Mouse (Mus musculus): Measurements from ENCODE around the gene Atg5.

The Atg5 gene

DNA sequence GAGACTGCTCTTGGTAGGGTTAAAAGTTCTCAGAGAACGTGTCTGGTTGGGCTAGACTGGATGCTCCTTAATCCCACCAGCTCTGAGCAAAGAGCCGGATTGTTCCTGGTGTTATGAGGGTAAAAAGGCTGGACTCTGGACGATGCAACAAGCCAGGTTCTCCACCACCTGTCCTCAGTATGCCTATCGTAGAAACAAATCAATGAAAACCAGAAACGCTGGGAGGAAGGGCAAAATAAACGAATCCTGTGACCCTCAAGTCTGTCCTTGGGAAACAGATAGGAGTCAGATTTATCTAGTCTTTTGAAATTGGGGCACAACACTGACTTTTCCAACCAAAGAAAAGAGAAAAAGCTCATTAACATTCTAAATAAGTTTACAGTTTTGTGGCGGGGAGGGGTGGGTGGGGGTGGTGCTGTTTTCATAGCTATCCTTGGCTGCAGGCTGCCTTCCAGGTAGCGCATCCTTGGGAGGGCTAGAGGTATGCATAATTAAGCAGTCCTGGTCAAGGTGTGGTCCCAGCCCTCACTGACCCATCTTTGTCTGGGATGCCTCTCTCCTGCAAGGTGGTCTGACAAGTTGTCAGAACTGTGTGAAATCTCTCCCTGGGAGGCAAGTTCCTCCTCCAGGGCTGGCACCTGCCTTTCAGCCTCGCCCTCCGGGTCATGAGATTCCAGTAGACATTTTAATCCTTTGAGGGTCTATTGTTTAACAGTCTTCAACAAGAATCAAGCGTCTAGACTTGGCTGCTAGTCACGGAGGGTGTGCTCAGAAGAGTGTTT is 123.5 kb downstream of the Atg5 start:
- no peak for DNase-seq (ENCODE audit: low spot score)

DNA sequence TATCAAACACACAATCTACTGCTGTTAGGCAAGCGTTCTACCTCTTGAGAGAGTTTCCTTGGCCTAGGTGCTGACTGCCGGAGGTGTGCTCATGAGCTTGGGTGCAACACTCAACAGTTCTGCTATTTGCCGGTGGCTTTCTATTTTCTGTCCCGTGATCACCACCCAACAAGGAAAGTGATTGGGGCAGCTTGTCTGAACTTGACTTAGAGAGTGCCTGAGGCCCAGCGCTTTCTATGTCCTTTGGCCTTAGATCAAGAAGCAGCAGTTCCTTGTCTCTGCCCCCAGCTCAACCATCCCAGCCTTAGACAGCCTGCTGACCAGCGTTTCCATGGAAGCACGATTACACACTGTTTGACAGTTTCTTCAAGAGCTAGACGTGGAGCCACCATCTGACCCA is 124.7 kb downstream of the Atg5 start:
- no peak for DNase-seq (ENCODE audit: low spot score)

DNA sequence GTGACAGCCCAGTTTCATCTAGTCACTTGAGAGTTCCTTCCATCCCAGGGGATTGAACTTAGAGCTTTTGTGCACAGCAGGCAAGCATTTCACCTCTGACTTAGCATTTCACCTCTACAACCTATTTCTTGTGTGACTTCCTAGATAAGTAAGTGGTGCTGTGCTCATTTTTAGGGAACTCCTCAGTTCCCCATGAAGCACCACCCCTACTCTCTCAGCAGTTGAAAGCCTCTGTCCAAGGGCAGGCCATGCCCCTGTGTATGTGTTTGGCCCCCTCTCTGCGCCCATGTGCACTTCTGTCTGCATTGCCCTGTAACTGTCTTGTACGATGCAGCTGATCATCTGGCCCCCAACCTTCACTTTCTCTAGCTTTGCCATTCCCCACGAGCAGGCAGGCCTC is 132.0 kb downstream of the Atg5 start:
- DNase-seq (ENCODE audit: low spot score) = no peak

DNA sequence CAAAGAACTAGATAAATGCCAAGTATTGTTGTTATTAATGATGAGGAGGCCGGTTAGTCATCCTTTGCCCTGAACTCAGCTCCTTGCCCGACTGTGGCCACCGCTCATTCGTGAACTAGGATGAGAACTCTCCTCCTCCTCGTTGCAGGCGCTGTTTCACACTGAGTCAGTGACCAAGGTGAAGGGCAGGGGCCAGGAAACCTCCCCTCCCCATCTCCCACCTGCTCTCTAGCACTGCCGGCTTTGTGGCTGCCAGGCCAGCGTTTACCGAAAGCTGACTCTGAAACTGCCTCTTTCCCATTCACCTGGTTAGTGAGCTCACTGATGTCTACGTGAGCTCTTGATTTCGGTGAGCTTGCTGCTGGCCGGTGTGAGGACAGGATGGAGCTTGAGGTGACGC is 132.4 kb downstream of the Atg5 start:
- DNase-seq (ENCODE audit: low spot score) = no peak

DNA sequence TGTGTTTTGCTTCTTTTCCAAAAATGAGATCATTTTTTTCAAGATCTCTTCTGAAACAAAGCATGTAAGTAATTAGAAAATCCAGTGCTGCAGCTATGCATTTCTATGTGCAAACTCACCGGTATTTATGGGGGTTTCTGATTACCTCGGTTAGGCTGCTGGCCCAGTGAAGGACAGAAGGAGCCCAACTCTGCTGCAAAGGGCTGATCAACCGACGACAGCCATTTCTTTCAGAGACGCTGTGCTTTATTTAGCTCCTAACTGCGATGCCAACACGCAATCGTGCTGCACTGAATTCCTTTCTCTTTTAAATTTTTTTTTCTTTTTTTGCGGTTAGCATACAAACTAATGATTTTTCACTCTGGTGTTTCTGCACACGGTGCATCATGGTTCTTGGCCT is 133.4 kb downstream of the Atg5 start:
- DNase-seq (ENCODE audit: low spot score) = no peak

DNA sequence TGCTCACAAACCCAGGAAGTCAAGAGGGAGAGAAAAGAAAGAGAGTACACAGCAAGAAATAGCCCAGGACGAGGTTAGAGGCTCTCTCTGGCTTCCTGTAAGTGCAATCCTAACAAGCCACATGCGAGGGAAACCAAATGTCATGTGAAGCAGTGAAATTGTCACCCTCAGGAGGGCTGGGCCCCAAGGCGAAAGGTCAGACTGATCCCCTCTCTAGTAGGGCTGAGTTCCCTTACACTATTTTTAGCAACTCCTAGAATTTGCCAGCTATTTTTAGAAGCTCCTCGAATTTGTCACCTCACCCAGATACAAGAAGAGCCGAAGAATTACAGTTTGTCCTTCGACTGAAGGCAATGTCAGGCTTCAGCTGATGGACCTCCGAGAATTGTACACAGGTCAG is 135.3 kb downstream of the Atg5 start:
- no peak for DNase-seq (ENCODE audit: low spot score)

DNA sequence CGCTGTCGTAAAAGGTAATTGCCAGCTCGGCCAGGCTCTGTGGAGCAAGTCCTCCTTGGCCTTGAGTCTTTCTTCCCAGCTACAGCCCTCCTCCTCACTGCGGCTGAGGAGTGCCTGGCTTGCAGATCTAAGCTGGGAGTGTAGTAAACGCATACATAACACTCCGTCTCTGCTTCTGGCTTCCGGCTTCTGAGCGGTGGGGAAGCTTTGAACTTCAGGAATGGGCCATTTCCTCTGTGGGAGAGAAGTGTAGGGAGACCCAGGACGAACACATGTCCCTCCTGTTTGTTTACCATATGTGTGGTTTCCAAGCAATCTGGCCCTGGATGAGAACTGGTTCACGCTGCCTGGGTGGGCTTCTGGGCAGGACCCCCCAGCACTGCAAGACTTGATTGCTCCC is 140.9 kb downstream of the Atg5 start:
- DNase-seq (ENCODE audit: low spot score) = no peak

DNA sequence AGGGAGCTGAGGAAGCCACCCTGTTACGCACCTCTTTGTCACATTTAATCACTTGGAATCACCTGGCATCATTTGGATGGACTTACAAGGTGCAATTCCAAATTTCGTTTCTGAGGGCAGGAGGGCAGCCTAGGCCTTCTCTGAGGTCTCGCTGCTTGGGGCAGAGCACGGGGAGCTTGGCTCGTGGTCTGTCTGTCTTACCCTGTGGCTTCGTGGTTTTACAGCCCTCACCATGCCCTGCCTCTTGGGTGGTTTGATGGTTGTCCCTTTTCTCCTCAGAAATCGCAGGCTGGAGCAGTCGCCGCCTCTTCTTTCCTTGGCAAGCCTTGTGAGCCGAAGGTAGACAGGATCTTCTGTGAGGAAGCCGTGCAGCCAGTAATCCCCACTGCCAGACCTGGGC is 141.8 kb downstream of the Atg5 start:
- DNase-seq (ENCODE audit: low spot score) = no peak
